Mouse (Mus musculus) kidney, postnatal 25 days (tissue): Measurements from ENCODE around the gene Ddx10.

Source experiments
- DNase-seq, 2 experiments: peaks; one replicate each; pipeline ENCODE4 v3.0.0; 2021; ENCODE audit warnings: mixed read lengths in 2 of 2

Gene Ddx10

DNA sequence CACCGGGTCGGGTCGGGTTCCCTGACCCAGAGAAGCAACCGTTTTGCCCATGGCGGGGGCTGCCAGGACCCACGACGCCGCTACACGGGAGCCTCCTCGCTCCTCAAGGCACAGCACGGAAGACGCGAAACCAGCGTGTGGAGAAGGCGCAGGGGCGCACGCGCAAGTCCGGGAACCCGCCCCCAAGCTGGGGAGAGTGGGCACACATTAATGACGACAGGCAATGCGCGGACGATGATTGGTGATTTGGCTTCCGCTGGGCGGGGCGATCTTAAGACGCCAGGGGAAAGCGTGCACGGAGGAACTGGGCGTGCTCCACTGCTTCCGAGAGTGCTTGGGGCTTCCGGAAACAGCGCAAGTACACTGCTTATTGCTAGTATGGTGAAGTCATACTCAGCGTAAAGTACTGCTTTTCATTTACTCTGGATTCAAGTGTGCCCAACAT is at the start of gene Ddx10:
Gene Ddx10, minus strand, starts transcription at position 101 of the 445 bp plus-strand sequence.
- DNase-seq = peak; percentile 98

DNA sequence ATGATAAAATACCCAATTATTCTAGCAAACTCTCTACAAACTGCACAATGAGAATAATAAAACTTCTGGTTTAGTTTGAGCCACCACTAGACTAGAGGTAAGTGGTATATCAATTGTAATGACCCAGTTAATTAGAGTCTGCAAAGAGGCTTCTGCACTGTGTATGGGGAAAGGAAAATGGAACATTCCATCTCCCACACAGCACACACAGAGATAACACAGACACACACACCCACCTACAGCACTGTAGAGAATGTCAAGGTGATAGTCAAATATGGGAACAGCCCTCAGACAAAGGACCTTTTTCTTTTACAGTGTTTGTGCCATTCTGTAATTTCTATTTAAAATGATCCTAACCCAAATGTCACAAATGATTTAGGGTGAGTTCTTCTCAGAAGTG is 45.0 kb upstream of the Ddx10 start:
- no peak for DNase-seq

DNA sequence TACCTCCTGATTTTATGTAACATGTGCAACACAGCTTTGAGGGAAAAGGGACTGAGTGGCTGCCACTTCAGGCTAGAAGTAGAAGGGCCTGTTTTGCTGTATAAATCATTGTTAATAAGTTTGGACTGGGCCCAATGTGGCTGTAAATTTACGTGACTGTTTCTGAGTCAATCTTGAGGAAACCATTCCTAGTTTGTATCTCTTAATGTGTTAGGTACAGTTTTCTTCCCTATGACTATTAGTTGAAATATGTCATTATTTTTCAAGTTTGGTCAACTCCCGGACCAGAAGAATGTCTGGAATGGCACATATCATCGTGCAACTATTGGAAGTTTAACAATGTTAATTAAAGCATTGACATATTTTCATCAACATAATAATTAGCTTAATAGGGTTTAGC is 42.2 kb upstream of the Ddx10 start:
- DNase-seq = no peak

DNA sequence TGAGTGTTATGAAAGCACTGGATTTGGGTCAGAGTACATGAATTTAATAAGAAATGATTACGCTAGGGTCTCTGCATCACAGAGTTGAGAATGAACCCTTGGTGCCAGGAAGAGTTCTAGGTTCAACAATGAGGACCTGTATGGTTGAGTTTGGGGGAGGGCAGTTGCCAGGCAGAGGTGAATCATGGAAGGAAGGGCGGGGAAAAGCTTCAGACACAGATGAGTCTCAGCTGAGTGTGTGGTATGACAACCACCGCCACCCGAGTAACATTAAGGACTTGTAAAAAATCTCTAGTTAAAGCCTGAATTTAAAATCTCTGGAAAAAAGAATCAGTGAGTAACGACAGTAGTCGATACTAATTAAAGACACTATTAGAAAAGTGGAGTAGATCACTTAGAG is 38.9 kb upstream of the Ddx10 start:
- DNase-seq = no peak

DNA sequence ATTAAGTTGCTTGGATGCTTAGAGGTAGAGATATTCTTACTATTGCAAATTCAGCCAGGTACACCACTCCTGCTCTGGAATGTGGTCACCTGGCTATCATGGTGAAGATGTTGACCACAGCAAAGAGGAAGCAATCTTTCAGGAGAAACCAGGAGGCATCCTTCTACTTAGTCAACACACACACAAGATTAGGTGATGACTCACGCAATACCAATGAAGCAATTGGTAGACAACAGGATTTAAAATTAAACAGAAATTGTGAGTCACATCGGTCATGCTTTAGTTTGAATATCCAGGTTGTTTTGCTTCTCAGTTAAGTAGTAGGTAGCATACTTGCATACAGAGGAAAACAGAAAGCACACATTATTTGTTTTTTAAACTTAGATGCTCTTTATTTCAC is 31.1 kb upstream of the Ddx10 start:
- DNase-seq = no peak

DNA sequence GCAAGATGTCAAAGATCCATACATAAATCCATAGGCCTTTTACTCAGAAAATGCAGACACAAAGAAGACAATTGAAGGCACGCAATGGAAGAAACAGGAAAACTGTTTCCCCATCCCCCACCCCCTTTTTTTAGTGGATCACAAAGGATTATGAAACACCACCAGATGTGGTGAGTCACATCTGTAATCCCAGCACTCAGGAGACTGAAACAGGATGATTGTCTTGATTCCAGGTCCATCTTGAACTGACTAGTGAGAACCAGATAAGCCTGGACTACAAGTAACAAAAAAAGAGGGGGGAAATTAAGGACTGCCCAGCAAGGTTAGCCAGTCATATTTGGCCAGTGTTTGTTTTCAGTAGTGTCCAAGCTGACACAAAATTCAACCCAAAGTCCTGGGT is 28.5 kb upstream of the Ddx10 start:
- DNase-seq = no peak

DNA sequence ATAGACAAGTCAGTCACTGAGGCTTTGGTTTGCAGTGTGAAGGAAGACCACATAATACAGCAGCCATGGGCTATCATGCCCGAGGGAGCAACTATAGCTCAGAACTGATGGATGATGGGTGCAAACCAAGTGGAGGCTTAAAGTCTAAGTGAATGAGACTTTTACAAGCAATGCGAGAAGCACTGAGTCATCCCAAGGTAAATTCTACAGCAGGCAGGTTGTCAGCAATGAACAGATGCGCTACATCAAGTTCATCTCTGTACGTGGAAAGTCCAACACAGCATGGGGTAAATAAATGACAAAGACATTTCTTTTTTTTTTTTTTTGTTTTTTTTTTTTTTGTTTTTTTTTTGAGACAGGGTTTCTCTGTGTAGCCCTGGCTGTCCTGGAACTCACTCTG is 24.9 kb upstream of the Ddx10 start:
- DNase-seq = no peak

DNA sequence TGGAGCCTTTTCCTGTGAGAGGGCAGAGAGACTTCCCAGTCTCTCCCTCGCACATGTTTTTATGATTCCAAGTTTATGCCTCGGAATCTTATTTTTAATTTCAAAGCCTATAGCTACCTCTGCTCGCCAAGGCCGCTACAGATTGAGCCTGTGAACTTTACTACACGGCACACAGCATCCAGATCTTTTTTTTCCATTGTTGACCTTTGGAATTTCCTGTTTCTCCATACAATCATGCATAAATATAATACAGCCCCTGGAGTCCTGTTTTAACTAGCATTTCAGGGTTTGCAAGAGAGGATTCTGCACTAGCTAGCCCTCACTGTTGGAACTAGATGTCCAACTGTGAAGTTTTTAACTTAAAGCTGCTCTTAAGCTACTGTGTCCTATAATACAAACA is 24.4 kb upstream of the Ddx10 start:
- no peak for DNase-seq

DNA sequence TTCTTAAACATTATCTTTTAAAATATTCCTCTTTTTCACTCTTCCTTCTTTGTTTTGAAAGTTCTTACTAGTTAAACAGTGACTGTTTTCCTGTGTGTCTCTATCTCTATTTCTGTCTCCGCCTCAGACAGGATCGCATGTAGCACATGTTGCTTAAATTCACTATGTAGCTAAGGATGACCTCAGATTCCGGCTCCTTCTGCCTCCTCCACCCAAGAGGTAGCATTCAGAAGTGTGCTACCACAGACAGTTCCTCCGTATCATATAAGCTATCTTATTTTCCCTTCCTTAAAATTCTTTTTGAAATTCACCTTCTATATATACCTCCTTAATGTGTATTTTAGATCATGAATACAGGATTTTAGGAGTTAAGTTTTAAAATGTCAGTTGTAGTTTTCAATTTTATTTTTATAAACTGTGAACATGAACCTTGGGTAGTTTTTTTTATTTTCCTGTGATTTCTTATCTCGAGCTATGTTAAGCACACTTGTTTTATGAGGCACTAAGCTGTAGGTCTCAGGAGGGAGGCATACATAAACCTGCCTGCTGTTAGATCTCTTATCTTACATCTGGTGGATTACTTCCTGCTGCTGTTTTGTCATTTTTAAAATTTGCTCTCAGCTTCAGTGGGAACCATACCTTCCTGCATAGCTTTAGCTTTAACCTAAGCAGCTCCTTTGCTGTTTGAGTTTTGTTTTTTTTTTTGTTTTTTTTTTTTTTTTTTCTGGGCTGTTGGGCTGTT is 23.6 kb upstream of the Ddx10 start:
- no peak for DNase-seq

DNA sequence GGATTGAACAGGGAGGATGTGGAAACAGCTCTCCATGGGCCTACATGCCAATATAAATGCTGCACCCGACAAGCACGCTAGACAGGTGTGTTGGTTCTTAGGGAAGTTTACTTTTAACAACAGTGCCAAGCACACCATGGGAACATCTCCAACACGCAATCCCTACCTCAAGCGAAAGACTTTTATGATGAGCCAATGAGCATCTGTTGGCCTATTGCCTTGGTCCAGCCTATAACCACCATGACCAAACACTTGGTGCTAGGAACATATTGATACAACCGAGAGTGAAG is 21.6 kb upstream of the Ddx10 start:
- DNase-seq = no peak

DNA sequence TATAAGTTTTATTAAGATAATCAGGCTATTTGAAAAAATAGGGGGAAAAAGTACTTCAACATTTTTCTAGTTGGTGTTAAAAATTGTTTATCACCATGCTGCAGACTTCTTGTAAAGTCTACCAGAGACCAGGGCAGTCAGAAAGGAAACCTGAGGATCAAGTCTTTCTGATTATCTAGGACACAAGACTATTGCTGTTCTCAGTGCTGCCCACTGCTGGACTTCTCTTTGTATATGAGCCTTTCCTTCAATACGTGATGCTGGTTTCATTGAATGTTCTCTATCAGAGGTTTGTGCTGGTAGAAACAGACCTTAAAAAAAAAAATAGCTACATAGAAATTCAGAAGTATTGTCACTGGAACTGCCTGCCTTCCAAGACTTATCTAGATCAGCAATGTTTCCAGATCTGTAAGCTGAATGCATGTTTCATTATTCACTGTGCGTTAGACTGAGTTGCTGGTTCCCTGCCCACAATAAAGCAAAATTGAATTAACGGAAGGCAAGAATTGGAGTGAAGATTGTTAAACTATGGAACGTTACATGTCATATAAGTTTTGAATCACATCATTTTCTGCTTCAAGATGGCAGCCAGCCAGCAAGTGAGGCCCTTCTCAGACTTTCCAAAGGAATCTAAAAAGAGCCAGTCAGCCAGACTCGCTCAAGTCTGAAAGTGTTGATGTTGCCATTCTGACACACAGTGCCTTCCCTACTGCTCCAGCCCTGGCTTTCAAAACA is 21.0 kb upstream of the Ddx10 start:
- peak in 1 of 2 experiments; percentile 66 for DNase-seq

DNA sequence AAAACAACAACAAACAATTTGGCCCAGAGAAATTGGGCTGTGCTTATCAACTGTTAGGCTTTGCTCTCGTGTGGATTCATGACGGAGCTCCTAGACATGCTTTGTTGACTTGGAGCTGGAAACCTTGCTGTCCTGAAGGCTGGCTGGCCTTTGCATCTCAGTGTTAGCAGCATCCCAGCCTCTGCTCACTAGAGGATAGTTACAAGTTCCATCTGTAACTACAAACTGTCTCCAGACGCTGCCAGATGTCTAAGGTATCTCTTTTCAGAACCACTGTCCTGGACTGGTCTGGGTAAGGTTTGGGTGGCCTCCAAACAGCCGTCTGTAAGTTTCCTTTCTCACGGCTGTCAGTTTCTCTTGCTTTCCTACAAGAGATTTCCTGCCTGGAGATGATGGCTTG is 20.2 kb upstream of the Ddx10 start:
- no peak for DNase-seq

DNA sequence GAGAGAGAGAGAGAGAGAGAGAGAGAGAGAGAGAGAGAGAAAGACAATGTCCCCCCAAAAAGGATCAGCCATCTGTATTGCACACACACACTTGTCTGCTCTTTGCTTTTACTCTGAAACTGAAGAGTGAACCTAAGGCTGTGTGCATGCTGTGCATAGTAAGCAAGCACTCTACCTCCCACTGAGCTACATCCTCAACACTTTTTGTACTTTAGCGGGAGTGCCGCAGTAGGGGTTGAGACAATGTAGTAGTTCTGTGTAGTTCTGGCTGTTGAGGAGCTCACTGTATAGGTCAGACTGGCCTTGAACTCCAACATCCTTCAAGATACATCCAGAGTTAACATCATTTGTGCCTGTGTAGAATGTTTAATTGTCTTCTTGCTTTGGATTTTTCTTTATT is 17.7 kb upstream of the Ddx10 start:
- no peak for DNase-seq

DNA sequence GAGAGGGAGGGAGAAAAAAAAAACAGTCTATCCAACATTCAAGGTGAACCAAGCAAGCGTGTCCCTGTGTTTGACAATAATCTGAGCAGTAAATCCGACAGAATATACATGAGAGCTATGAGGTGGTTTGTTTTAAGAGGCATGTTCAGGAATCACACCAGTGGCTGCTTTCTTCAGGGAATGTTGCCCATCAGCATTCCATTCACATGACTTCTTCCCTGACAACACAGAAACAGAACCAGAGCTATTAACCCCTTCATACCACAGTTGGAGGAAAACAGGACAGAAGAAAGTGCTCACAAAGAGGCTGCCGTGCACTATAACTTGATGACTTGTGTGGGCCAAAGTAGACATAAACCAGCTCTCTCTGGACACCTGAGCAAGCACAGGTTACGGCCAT is 16.5 kb upstream of the Ddx10 start:
- no peak for DNase-seq

DNA sequence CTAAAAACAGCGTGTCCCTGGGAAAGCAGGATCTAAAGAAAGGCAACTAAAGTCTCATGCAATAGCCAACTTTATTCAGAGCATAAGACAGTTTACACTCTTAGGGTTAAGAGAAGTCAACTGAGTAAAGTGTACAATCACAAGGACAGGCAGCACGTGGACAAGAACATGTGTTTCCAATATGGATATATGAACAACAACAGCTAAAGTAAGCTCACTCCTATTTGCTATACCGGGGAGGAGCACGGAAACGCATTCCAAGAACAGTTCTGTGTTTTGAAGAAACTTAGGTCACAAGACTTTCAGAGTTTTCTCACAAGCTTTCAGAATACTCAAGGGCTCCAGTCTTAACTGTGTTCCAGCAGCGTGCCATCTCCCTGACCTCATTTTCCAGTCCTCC is 10.3 kb upstream of the Ddx10 start:
- no peak for DNase-seq

DNA sequence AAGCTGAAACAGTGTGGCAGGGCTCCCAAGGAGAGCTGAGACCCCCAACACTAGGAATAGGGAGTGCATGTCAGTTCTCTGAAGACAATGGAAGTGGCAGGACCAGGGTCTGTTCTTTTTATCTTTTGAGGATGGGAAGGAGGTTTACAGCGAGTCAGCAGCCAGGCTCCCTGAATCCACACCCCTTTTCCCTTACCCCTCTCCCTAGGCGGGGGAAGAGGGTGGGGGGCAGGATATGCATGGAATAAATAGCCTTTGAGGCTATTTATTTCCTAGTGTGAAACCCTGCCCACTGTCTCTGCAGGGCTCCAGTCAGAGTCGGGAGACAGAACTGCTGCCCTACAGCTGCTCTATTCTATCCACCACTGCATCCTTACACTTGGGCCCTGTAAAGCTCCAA is 9.9 kb upstream of the Ddx10 start:
- DNase-seq = no peak

DNA sequence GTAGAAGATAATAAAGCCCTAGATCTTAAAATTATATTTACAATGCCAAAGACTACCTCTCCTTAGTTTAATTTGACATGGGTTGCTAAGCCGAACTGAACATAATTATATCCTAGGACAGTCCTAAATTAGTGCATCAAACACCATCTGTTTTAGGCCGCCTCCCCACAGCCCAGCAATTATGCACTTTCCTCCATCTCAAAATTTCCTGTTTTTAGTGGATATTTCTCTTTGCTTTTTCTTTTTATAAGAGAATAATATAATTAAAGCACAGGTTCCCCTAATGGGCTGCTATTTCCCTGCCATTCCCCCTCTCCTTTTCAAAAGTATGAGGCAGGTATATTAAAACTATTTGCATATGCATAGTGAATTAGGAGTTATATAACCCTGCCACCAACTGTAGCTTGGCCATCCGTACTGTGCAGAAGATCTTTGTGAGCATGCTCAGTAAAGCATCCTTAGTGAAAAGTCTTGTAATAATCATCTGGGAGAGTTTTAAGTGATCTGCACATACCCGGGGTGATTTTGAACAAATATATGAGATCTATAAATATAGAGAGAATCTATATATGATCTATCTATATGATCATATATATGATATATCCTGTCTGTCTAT is 8.9 kb upstream of the Ddx10 start:
- no peak for DNase-seq

DNA sequence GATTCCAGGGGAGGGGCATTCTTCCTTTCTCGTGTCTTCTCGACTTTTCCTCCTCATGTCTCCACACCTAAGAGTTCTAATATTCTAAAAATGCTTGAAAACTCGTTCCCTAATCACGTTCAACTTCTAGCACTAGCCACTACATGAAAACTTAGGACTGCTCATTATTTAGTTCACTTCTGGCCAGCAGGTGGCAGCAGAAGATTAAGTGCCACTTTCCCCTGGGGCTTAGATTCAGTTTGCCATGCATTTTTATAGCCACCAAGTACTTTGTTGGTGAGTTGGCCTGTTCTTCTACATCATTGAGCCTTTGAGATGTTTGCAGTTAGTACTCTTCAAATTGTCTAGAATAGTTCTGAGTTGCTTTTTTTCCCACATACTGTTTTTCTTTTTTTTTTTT is 6.5 kb upstream of the Ddx10 start:
- DNase-seq = peak; percentile 64 to 91

DNA sequence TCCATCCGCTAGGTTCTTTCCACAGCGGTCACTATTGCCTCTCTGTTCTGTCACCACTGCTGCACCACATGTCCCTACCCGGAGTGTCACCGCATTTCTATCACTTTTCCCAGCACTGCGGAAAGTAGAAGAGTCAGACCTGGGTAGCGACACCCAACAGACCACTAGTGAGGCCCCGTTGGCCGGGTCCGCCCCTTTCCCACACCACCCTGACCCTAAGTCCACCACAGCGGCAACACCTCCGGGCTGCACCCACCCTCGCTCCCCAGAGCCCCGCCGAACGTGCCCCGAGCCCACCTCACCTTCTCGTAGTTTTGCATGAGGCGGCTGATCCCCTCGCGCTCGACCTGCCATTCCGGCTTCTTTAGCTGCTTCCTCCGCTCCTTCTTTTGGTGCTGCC is 337 bp downstream of the Ddx10 start:
- no peak for DNase-seq

DNA sequence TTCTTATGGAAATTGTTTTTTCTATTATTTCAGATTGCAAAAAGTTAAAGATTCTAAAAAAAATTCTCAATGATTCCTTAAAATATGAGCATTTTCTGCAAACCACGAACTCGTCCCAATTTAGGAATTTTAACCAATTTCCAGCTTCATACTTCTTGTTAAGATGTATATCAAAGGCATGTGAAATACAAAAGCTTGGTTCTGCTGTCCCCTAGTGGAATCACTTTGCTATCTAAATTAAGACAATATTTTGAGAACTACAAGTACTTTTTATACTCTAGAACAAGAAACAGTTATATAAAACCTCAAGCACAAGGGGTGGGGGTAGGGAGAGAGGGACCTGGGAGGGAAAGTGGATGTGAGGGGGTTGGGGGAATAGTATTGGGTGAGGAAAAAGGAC is 29.7 kb downstream of the Ddx10 start:
- DNase-seq = no peak

DNA sequence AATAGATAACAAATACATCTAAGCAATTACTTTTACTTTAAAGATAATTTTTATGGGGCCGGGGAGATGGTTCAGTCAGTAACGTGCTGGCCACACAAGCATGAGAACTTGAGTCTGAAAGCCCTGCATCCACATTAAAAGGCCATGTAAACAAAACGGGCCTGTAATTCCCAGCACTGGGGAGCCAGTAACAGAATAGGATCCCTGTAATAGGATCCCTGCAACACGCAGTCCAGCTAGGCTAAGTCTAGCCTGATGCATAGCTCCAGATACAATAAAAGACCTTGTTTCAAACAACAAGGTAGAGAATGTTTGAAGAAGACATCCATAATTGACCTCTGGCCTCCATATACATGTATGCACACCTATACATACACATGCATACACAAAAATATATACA is 39.6 kb downstream of the Ddx10 start:
- no peak for DNase-seq

DNA sequence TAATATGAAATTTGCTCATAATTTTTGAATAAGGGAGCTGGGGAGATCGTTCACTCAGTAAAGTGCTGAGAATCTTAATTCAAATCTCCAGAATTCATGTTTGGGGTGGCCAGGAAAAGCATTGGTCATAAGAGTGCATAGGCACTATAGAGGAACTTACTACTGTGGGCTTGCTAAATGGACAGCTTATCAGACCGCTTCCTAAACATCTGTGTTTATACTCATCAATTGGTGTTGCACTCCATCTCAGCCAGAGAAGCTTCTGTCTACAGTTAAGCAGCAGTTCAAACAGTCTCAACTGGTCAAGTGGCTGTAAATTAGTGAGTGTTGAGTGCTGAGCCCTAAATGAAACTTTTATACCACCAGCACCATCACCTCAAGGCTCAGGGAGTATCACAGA is 73.3 kb downstream of the Ddx10 start:
- DNase-seq = no peak

DNA sequence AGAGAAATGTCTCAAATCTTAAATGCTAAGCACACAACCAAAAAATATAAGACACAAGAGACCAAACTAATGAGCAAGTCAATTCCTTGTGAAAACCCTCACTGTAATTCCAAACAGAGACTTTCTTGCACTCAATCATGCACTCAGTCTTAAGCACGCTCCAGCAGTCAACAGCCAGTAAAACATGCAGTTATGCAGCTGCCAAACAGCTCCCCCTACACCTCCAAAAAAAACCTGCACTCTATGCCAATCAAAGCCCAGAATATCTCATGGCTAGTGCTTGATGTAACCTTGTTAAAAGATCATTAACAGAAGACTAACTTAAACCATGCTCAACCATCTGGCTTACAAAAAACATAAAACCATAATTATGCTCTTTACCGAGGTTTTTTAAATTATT is 74.6 kb downstream of the Ddx10 start:
- peak; percentile 8 to 34 for DNase-seq

DNA sequence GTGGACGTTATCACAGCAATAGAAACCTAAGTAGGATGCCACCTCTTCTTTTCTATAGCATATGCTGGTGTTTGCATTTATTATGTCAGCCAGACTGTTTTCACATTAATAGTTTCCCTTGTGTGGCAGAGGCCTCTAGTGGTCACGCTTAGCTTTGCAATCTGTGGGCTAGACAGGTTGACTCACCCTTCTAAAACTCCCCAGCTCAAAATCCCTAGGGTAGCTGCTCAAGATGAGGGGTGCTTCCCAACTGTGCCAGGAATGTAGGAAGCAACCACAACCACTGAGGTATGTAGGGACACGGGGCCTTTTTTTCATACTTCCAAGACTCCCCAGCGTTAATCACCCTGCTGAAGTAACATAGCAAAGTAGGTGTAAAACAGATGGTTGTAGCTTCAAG is 103.6 kb downstream of the Ddx10 start:
- peak; percentile 43 to 66 for DNase-seq

DNA sequence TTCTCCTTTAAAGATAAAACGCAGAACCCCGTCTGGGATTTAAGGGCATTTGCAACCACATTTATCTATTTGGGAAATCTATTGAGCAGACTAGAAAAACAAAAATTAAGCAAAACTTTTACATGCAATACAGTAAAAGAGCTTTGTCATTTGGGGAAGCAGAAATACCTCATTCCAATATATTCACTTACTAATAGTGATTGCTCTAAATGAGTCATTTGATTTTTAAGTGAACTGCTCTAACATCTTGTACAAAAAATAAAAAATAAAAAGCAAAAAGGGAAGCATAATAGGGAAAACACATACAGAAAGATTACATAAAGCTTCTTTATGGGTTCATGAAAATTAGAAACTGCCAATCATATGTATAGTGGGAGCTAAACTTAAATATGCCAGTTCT is 104.3 kb downstream of the Ddx10 start:
- DNase-seq = no peak
